Mouse (Mus musculus) C2C12 (cell line): ENCODE results near the gene Gm9780. TPM values are rescaled to one million over a fixed set of nuclear protein-coding genes. Genes with fewer than 3 reads are reported as not detected.

Source experiments
- polyA plus RNA-seq: library from polyadenylated mRNA; unstranded; fragments of >200 nt; fragmentation: generic; extraction: Trizol; gene quantifications from one replicate; pipeline ENCODE4 v1.2.1, GENCODE M21; 2012; ENCODE audit warnings: missing spikeins

The Gm9780 gene
- polyA plus RNA-seq, 1 experiment: 0.96 TPM

Other genes starting within 250 kb of the Gm9780 start
- 33.3 TPM for gene Anxa11, start 200.6 kb downstream of the Gm9780 start, polyA plus RNA-seq
- 0.30 TPM for gene Plac9a, start 139.6 kb downstream of the Gm9780 start, polyA plus RNA-seq
- gene Tmem254a, start 115.0 kb downstream of the Gm9780 start, polyA plus RNA-seq: 0.56 TPM
- gene Cphx1, start 104.4 kb downstream of the Gm9780 start, polyA plus RNA-seq: not detected
- gene Duxbl1, start 64.1 kb downstream of the Gm9780 start, polyA plus RNA-seq: not detected
- 3.7 TPM for gene Tmem254c, start 24.6 kb upstream of the Gm9780 start, polyA plus RNA-seq
- not detected for gene Cphx2, start 38.8 kb upstream of the Gm9780 start, polyA plus RNA-seq
- gene Cphx3, start 39.6 kb upstream of the Gm9780 start, polyA plus RNA-seq: not detected
- gene Duxbl2, start 75.6 kb upstream of the Gm9780 start, polyA plus RNA-seq: not detected
- 4.8 TPM for gene Plac9b, start 139.8 kb upstream of the Gm9780 start, polyA plus RNA-seq
- gene Tmem254b, start 164.3 kb upstream of the Gm9780 start, polyA plus RNA-seq: 5.8 TPM
- gene Duxbl3, start 215.3 kb upstream of the Gm9780 start, polyA plus RNA-seq: 0.11 TPM